Mouse (Mus musculus): ENCODE measurements at regions not wholly inside any gene's neighbourhood (a gene's known extent, or its start where the extent isn't known, plus 50 kb on each side); places are given as distances from the start of the nearest gene placed in this dataset.

DNA sequence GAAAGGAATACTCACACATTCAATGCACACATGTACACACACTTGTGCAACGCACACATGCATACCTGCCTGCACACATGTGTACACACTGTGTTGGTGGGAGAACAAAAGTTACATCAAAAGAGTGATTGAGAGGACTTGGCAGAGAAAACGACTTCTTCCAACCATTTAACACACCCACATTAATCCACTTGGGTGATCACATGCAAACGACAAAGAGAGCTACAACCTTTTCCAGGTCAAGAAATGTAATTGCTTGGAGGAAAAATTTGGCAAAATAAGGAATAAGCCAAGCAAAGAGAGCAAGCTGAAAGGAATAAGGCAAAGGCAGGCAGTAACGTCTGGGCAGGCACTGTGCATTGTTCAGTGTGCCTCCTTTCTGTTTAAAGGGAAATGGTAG, 67.3 kb downstream of the C1d start:
- no peak for DNase-seq (ENCODE audit: low spot score)

DNA sequence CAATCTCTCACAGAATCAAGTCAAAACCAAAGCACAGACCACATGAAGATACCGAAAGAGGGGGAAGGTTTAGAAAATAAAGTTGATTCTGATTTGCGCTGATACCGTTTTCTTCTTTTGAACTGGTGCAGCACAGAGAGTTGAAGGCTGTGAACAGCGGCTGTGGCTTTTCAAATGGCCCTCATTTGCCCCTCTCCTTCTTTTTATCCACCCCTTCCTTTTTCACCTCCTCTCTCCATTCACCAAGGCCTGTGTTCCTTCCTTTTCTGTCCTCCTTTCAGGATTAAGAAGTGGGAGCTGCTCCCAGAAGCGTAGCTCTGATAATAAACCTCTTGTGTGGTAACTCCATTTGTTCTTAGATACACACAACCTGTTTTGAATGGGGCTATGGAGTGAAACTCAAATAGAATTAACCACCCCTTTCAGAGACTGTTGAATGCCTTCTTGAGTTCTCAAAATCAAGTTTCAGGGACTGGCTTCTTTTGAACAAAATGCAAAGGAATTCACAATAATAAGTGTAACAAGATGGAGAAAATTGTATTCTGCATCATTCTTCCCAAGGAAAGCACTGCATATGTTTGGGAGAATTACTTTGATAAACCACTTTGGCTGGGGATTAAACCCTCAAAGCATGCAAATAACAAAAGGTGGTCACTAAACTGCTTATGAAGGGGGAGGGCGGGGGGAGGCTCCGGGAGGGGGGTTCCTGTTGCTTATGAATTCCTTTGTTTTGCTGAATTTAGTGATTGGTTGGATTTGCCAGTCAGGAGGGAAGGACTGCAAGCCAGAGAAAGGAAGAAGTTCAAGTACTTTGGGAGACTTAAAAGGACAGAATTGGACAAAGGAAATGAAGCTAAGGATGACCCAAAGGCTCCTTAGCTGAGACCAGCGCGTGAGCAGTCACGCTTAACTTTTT, 68.6 kb downstream of the C1d start:
- DNase-seq (ENCODE audit: low spot score), result no peak

DNA sequence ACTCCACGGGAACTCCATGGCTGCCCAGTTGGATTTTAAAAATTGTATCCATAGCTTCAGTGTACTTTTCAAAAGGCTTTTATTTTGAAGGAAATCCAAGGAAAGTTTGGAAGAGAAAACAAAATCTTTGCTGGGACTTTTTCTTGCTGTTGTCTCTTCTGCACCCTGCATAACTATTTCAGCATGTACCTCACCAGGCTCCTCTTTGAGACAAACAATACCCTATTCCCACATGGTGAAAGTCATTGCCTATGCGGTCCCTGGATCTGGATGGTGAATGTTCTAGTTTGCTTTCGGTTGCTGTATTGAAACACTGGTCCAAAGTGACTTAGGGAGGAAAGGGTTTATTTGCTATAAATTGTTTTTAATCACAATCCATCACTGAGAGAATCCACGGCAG, 69.3 kb downstream of the C1d start:
- DNase-seq (ENCODE audit: low spot score), result no peak

DNA sequence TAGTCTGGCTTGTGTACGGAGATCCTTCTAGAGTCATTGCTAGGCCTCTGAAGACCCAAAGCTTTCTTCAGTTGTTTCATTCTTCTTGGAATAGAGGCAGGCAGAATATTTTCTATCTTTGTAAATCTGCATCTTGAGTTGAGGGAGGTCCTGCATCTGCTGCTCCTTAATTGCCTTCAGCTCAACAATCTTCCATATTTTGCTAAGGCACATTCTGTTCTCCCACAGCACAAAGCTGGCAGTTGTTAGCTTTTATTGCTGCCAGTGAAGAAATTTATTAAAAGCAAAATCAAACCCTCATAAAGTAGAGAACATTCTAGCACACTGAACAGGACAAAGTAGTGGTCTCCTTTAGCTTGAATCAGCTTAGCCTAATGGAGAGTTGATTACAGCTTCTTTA, 94.1 kb downstream of the C1d start:
- DNase-seq (ENCODE audit: low spot score), result no peak

DNA sequence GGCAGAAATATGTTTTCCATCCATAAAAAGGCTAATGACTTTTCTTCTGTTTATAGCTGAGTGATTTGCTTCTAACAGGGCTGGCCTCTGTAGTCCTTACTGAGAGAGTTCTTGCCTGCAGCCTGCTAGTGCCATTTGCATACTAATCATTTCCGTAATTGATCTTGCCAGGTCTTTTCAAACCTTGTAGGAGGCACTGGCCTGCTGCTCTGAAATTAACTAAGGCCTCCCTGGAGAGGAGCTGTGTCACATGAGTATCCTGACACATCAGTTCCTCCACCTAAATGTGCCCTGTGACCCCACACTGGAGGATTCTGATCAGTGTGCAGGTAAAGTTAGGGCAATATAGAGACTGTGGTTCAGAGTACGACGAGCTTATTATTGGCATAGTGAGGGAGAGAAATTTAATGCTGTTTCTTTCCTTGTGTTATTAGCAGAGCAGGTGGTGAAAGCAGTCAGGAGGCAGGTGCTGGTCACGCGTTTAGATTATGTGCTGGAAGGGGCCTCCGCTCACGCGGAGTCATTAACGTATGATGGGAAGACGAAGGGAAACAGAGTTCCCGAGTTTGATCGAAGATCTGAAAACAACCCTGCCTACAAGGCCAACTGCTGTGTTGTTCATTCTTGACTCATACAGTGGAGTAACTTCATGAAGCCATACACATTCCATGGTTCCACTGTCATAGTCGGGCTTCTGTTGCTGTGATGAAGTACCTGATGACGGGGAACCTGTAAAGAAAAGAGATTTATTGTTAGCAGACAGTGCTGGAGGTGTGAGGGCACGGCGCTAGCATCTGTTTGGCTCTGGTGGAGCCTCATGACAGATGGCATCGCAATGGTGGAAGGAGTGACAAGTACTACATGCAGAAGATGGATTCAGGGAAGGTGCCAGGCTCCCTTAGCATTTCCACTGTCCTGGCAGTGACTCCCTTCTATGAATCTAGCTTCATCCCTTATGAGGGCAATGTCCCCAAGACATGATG, 95.1 kb downstream of the C1d start:
- DNase-seq (ENCODE audit: low spot score), result no peak

DNA sequence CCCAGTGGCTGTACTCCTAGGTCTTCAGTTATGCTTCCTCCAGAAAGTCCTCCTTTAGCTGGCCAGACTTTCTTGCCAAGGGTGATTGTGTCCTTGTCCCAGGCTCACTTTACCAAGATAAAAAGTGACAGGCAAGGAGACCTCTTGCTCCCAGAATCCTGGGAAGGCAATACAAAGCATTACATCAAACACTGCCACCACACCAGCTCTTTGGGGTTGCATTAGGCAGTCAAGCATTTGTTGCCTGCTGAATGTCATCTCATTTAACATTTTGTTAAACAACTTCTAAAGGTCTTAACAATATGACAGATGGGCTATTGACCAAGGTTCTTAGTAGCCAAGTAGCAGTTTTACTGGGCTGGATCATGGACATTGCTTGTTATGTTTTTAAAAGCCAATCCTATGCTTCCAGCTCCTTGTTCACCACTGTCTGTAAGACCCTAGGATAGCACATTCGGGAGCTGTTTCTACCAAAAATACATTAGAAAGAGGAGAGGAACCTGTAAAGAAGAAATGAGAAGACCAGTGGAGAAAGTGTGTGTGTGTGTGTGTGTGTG, 102.4 kb downstream of the C1d start:
- no peak for DNase-seq (ENCODE audit: low spot score)

DNA sequence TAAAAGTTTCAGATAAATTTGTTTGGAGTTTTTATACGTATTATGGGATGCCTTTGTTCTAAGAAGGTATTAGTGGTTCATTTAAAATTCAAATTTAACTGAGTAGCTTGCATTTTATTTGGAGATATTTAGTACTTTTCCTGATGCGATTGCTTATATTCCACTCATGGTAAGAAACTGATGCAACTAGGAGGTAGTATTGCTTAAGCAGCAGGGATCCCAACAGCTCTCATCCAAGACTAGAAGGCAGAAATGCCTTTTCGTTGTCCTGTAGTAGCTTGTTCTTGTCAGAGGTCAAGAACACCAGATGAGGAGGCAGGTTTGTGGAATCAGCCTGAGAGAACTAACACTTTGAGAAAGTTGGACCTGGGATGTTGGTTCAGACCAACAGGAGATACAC, 120.5 kb downstream of the C1d start:
- no peak for DNase-seq (ENCODE audit: low spot score)

DNA sequence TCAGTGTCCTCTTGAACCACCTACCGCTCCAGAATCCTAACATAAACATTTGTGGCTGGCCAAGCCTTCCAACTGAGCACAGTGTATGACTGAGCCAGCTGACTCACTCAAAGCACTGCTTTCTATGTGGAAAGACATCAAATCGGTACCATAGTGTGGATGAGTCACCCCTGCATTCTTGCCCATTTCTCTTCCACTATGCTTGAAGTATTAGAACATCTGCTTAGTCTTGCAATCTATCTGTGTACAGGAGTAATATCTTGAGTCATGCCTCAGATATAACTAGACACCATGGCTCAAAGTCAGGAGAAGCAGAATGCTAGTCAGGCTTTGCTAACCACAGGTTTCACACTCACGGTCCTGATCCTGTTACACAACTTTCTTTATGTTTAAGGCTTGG, 129.4 kb downstream of the C1d start:
- no peak for DNase-seq (ENCODE audit: low spot score)

DNA sequence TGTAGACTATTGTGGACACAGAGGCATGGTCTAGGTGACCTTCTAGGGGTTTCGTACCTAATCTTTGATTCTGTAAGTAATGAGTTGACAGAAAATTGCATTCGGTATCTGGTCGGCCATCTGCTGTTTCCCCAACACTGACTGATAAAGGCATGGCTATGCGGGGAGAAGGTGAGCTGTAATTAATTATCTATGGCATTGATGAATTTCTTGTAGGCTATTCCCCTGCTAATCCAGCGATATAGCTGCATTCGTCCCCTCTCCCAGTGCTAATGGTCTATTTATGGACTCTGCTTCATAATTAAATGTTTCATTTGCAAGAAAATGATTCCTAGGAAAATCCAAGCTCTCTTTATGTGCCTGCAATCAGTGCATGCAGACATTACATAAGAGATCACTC, 136.5 kb downstream of the C1d start:
- no peak for DNase-seq (ENCODE audit: low spot score)

DNA sequence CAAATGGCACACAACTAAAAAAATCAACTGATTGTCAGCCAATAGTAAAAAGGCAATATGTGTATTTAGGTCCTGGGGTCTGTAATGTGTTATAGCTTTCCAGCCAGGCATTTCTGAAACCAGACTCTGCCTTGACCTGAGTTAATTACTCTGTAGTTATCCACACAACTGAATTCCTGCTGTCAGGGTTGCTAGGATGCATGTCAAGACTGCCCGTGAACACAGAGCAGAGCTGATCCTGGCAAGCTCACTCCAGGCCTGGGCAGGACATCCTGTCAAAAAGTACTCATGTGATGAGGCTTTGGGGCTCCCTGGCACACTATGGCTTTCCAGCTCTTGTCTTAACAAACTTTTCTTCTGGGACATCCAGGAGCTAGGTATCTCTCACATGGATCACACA, 157.2 kb downstream of the C1d start:
- DNase-seq (ENCODE audit: low spot score), result no peak

DNA sequence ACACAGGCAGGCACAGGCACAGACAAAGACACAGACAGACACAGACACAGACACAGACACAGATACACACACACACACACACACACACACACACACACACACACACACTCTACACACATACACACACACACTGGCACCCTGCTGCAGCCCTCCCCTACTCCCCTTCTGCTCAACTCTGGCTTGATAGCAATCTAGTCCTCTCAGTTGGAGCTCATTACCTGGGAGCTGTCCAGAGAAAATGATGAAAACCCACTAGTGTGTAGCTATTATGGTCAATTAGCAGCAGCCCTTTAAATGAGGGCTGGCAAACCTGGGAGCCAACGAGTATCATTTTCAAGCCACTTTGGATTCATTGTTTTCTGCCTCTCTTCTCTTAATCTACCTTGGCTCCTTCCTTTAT, 157.8 kb downstream of the C1d start:
- DNase-seq (ENCODE audit: low spot score), result no peak

DNA sequence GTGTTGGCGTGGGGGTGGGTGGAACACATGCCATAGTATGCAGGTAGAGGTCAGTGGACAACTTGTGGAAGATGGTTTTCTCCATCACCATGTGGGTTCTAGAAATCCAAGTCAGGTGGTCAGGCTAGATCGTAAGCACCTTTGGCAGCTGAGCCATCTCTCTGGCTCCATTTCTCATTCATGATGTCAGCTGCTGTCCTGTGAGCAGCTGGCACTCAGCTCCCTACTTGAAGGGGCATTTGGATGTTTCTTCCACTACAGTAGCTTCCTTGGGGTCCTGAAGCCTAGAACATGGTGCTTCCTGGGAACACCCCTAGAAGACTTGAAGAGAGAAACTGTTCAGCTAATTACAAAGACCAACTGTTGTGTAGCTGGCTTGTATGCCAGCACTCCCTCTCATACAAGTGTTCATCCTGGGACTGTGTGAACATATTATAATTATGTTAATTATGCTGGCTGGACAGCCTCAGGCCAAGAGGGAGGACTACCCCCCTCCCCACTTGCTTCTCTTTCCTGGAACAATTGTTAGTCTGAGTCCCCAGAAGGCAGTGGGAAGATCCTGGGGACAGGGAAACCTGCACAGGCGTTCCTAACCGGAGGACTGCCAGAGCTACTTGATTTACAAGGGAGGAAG, 160.4 kb downstream of the C1d start:
- DNase-seq (ENCODE audit: low spot score), result no peak

DNA sequence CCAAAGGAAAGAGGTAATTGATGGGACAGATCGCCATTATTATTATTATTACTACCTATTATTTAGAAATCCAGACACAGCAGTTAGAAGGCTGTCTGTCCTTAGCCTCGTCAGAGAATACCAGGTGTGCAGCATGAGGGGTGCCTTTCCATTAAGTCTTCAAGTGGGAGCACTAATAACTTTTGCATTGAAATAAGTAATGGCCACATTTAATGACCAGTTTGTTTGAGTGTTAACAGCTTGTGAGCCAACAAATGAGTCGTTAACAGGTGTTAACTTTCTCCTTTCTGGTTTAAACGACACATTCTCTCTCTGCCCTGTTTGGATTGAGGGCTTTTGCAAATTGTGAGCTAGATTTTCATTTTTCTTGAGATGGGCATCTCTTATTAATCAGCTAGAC, 184.8 kb downstream of the C1d start:
- no peak for DNase-seq (ENCODE audit: low spot score)

DNA sequence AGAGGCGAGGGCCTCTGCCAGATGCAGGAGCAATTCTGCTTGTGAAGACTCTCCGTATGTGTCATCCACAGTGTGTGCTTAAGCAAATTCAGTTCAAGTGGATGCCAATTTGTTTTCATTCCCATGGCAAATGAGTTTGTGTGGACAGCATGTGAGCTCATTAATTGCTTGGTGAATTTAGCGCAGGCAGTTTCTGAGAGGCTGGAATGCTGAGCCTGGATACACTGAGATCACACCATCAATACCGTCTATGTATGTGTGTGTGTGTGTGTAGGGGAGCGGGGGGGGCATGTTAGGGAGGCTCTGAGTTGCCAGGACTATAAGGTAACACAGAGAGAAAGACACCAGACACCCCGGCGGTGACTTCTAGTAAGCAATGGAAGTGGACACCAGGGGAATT, 191.9 kb downstream of the C1d start:
- no peak for DNase-seq (ENCODE audit: low spot score)

DNA sequence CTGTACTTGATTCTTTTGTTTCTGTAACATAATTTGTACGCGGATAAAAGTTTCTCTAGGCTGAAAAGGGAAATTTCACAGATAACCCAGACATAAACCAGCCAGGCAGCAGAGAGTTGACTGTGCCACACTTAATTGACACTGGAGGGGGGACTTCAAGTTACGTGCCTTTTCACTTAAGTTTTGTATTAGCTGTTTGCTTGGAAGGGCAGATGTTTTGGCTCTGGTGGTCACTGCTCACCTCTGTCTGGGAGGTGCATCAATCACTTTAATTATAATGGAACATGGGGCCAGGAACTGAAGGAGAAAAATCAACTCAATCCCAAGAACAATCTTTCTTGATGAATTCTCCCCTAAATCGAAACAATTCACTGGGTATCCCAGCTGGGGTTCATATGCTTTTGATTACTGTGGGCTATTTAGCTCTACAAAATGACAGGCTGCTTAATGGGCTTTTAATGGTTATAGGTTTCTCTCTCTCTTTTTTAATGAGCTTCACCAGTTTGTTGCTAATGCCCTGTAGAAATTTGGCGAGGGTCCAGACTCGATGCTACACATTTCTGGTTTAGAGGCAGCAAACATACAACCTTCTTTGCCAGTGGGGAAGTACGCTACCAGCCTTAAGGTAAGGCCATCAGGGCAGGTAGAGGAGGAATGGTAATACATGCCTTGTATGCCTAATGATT, 193.1 kb downstream of the C1d start:
- no peak for DNase-seq (ENCODE audit: low spot score)

DNA sequence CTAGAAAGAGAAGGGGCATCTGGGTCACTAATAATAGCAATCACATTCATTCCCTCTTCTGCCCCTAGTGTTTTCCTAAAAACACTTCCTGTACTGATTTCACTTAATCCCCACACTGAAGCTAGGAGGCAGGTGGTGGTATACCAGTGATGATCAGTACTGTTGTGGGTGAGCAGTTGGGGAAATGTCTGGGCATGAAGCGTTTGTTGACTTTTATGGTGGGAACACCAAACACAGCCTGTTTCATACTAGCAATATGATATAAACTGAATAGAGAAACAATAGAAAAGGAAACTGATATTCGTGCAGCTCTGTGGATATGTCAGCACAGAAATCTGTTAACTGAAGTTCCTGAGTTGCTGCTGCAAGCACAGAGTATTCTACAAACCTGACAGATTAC, 194.1 kb downstream of the C1d start:
- DNase-seq (ENCODE audit: low spot score), result no peak

DNA sequence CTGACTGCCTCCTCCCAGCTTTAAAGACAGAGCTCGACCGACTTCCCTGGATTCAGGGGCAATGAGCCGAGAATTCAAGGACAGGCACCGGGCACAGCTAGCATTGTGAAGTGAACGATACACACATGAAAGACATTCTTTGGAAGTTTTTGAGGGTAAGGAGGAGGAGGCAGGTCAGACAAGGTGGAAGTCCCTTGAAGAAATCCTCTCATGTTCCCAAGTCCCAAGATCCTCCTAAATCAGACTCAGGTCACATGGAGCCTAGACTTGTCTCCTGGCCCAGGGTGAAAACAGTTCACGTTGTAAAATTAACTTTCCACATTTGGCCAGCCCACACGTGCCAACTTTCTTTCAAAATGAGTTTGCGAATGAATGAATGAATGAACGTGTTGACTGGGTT, 196.2 kb downstream of the C1d start:
- no peak for DNase-seq (ENCODE audit: low spot score)

DNA sequence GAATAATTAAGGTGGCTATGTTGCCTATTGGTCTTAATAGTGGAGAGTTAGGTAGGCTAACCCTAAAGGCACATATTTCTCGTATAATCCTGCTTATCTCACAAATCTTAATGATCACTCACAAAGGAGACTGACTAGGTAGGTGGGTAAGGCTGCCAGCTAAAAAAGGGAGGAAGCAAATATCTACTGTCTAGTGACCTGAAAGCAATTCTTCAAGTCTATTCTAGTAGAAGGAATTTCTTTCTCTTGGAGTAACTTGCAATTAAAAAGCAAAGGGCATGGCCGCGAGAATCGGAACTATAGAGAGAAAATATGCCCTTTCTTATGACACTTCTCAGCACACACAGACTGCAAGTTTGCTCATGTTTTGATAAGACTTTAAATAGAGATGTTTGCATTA, 201.6 kb downstream of the C1d start:
- no peak for DNase-seq (ENCODE audit: low spot score)

DNA sequence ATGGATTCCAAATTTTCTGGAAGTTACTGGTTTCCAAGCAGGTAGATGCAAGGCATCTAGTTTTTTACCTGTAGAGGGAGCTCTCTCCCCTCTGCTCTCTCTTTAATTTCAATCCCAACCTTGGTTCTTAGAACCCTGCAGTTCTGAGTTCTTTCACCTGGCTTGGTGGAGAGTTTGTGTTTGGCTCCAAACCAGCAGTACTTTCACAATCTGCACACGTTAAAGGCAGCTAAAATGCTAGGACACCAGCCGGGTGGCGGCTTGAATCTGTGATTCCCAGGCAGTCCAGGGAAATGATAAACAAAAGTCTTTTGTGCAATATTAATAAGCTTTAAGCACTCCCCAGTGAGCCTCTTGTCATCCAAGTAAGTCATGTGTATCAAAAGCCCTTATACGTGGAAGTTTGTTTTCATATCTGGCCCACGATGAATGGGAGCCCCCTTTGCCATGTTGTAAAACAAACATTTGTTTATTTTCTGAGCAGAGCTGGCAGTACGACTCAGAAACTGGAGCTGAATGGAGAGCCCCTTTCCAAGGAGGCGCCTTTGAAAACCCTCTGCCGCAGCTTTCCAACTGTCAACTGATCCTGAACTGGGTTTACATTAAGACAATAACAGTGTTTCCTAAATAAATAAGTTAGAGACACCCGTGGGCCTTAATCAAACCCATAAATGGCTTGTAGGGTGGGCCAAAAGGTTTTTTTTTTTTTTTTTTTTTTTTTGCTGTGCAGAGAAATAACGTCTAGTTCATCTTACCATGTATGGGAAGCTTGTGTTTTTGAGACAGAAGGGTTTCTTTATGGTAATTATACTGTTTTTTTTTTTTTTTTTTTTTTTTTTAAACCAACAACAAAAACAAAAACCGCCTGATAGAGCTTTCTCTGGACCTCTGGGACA, 202.9 kb downstream of the C1d start:
- no peak for DNase-seq (ENCODE audit: low spot score)

DNA sequence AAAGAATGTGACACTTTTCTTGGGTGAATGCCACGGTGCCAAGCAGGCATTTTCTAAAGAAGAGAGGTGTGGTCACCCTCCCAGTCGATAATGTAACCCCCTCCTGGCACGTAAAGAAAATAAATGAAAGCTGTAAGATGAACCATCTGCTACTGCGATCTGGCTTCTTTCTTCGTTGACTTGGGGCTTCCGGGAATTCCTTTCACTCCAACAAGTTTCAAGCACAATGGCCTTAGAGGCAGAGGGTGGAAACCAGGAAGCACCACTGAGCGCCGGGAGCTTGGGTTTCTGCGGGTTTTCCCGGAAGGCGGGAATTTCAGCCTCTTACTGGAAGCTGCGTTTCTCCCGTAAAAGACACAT, 203.5 kb downstream of the C1d start:
- DNase-seq (ENCODE audit: low spot score), result no peak

DNA sequence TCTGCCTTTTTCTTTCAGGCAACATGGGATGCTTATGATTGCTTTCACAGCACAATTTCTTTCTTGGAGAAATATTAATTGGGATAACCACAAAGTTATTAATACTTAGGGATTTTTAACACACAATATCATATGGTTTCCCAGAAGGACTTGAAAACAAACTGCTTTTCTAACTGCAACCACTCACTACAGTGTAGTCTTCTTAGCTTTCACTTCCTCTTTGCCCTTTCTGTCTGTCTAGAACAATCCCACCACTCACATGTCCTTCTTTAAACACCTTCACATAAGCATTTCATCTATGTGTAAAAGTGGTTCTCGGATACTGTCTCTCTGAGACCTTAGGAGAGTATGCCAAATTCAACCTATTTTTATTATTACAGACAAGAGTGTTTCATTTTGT, 204.3 kb downstream of the C1d start:
- no peak for DNase-seq (ENCODE audit: low spot score)

Data from urinary bladder, postnatal 10 days (tissue).